Mouse (Mus musculus) E14TG2a.4 (cell line): ENCODE measurements around the gene Tubb4b.

Experiments used
- CTCF ChIP-seq: conservative IDR thresholded peaks from 2 replicates; pipeline ENCODE4 v1.5.1; 2014; ENCODE audit warnings: low read length
- NANOG ChIP-seq: IDR thresholded peaks from 2 replicates; pipeline ENCODE4 v1.6.1; 2014; ENCODE audit warnings: borderline replicate concordance, low read length, mixed read lengths
- POU5F1 ChIP-seq: IDR thresholded peaks from 2 replicates; pipeline ENCODE4 v1.6.1; 2014; ENCODE audit warnings: low read length, borderline replicate concordance

DNA sequence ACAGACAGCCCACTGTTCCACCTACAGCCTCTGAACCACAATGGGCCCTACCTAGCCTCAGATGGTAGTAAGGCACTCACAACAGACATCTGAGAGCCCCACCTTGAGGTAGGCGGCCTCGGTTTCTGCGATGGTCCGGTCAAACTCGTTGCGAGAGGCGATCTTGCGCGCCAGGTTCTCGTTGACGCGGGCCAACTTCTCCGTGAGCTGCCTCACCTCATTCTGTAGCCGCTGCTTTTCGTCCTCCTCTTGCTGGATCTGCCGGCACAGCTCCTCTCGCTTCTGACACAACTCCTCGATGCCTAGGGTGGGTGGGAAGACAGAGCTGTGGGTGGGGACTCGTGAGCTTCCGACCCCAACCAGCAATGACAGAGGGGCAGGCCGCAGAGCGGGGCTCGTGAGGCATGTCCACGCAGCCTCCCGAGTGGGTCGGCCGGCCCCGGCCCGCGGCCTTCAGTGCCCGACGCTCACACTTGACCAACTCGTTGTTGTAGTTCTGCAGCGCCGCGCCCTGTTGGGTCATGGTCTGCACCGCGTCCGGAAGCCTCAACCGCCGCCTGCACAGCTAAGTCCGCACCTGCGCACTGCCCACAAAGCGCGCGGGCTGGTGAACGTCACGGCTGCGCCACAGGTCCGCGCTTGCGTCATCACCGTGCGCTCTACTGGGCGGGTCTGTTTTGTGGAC, 47.5 kb upstream of the Tubb4b start, which contains the start of the genes Ssna1 and Anapc2:
- TF ChIP-seq CTCF (no peak), POU5F1 (no peak), NANOG (no peak)
